ENCODE assay signal across 9 mouse cellular contexts in genomic region chr4:55364374-55364773, GRCm38 (mm10). TPM values are rescaled to one million over a fixed set of nuclear protein-coding genes. Genes with fewer than 3 reads are reported as not detected.
DNase-seq lines count a peak whose midpoint lies in the region; ATAC-seq and TF ChIP-seq lines count a peak whose summit lies in the region.
"Had no signal": no experiment of that assay in that cellular context is flagged by ENCODE, and none has a peak within 500 bp of the region (broad histone marks: within the 10 kb centered on the region; RNA-seq: fewer than 3 reads in every experiment).

No protein-coding gene starts in this region.

- no peak for ATAC-seq in intestine, embryonic 16.5 days

- H3K4me1 ChIP-seq in intestine, embryonic 16.5 days (ENCODE audit: control insufficient read depth, insufficient read depth, low read length), result no peaks in the 10 kb centered on the region
- H3K4me1 ChIP-seq: midbrain, embryonic 12.5 days had no signal

- 95% methylated on average over 4 of the region's 4 CpGs for WGBS in intestine, embryonic 16.5 days

- peak; percentile 55 for TF ChIP-seq CTCF in gastrocnemius, adult 2 months (IDR thresholded peaks at IDR 0.05)

- no peak overlapping the region for H3K9ac ChIP-seq in intestine, embryonic 16.5 days (ENCODE audit: low read depth, low read length)
- H3K9ac ChIP-seq: midbrain, embryonic 12.5 days had no signal

- no peak for DNase-seq in gastrocnemius, adult 2 months
- DNase-seq in gastrocnemius, adult 8-10 months (ENCODE audit: low spot score in 2 of 2), result no peak
- DNase-seq in B cell, adult 2 months, result peak; percentile 68 to 69
- peak; percentile 38 for DNase-seq in c-Kit-negative CD71-positive TER-119-positive erythroid progenitor cells, embryonic 14.5 days (ENCODE audit: low read depth, low spot score)
- DNase-seq in lung, postnatal 36 days, result peak; percentile 37
- no peak for DNase-seq in gastrocnemius, postnatal 14 days
- no peak for DNase-seq in cerebellum, adult 11 months

- H3K27ac ChIP-seq in gastrocnemius, adult 2 months, result no peak overlapping the region
- no peak overlapping the region for H3K27ac ChIP-seq in intestine, embryonic 16.5 days (ENCODE audit: low read length)
- H3K27ac ChIP-seq: midbrain, embryonic 12.5 days had no signal

- no peaks in the 10 kb centered on the region for H3K27me3 ChIP-seq in intestine, embryonic 16.5 days (replicated peaks; ENCODE audit: control insufficient read depth, insufficient read depth, low read length)
- H3K27me3 ChIP-seq: midbrain, embryonic 12.5 days had no signal

- no peak overlapping the region for H3K4me3 ChIP-seq in gastrocnemius, adult 2 months
- no peak overlapping the region for H3K4me3 ChIP-seq in intestine, embryonic 16.5 days (ENCODE audit: low read length)
- H3K4me3 ChIP-seq: midbrain, embryonic 12.5 days had no signal

- no peaks in the 10 kb centered on the region for H3K9me3 ChIP-seq in intestine, embryonic 16.5 days (ENCODE audit: control insufficient read depth, low read length)
- H3K9me3 ChIP-seq: midbrain, embryonic 12.5 days had no signal

- no peak overlapping the region for H3K4me2 ChIP-seq in intestine, embryonic 16.5 days (ENCODE audit: low read depth, low read length)
- H3K4me2 ChIP-seq: midbrain, embryonic 12.5 days had no signal

- no peaks in the 10 kb centered on the region for H3K36me3 ChIP-seq in intestine, embryonic 16.5 days (ENCODE audit: control insufficient read depth, insufficient read depth, low read length)

- intact Hi-C loops in gastrocnemius, adult 2 months (cut with DNase I), result no loop called here
- intact Hi-C loops in gastrocnemius, postnatal 14 days (cut with DNase I; ENCODE audit: low total_unique reads), result no loop called here

RNA-seq across cellular contexts. Expression of gene Rad23b, which starts 14.5 kb away (rescaled TPM):
- total RNA-seq in gastrocnemius, adult 2 months (2021), result 100 to 1,000 TPM; 112 to 134 TPM
- 100 to 1,000 TPM; 125 to 157 (median 139) TPM for total RNA-seq in gastrocnemius, adult 8-10 months (2022)
- 100 to 1,000 TPM in 1 of 2 experiments, 10 to 100 TPM in 1; 97.2 to 114 TPM for total RNA-seq in gastrocnemius, postnatal 14 days (2021)
- 60.0 and 63.6 TPM in 2 replicates for polyA plus RNA-seq in intestine, embryonic 16.5 days (2015; fragmentation: Nextera tagmentation; extraction: Ambion mirVana)

Comparison
In these comparisons a context has a peak if more than half of its experiments do, and no peak if none do; other contexts are left out.
1. DNase-seq: peak in B cell, adult 2 months (2 of 2), c-Kit-negative CD71-positive TER-119-positive erythroid progenitor cells, embryonic 14.5 days (single experiment) and lung, postnatal 36 days (single experiment); none in gastrocnemius, adult 2 months (single experiment), gastrocnemius, adult 8-10 months (0 of 2), gastrocnemius, postnatal 14 days (single experiment) and cerebellum, adult 11 months (single experiment).